Mouse (Mus musculus) heart, embryonic 14.5 days (tissue): Measurements from ENCODE around the gene Rhbdf2. TPM values are rescaled to one million over a fixed set of nuclear protein-coding genes. Genes with fewer than 3 reads are reported as not detected.
"Not testable (repeated sequence)": the region's sequence is repeated elsewhere in the genome, so short reads cannot be mapped to it uniquely, and the experiment has no call there.

Experiments
- ATAC-seq: fragments of 200-750 bp; cut with Nextera tagmentation; 2 replicates; pipeline ENCODE4 v1.8.0; 2017; ENCODE audit warnings: low read depth, moderate TSS enrichment; ENCODE audit not compliant: insufficient number of reproducible peaks, insufficient read depth, low FRiP score
- H3K27ac ChIP-seq, 2 experiments: fragments of 200-500 bp in 1 of 2; fragments of 300-500 bp in 1 of 2; sonication (generic) in 1 of 2; replicated peaks in 1 of 2; 2 replicates each; pipeline ENCODE4 v1.5.1; 2012 to 2014; ENCODE audit warnings: low read depth in 2 of 2, low read length in 2 of 2, control low read depth in 1 of 2, mild to moderate bottlenecking in 1 of 2, mixed read lengths in 1 of 2; ENCODE audit not compliant: control insufficient read depth in 1 of 2, insufficient read depth in 1 of 2
- H3K27me3 ChIP-seq: fragments of 300-500 bp; sonication (generic); 2 replicates; pipeline ENCODE4 v1.6.1; 2014; ENCODE audit warnings: mild to moderate bottlenecking, low read length, control low read depth; ENCODE audit not compliant: control insufficient read depth, insufficient read depth
- H3K36me3 ChIP-seq: fragments of 300-500 bp; sonication (generic); 2 replicates; pipeline ENCODE4 v1.6.1; 2014; ENCODE audit warnings: mild to moderate bottlenecking, control low read depth, low read length, mixed read lengths; ENCODE audit not compliant: control insufficient read depth, insufficient read depth
- H3K4me1 ChIP-seq, 2 experiments: fragments of 200-500 bp in 1 of 2; fragments of 300-500 bp in 1 of 2; sonication (generic) in 1 of 2; 2 replicates each; pipeline ENCODE4 v1.6.1; 2012 to 2014; ENCODE audit warnings: low read length in 2 of 2, control low read depth in 1 of 2, mixed read lengths in 1 of 2; ENCODE audit not compliant: control insufficient read depth in 2 of 2, insufficient read depth in 2 of 2
- H3K4me2 ChIP-seq: fragments of 300-500 bp; sonication (generic); 2 replicates; pipeline ENCODE4 v1.6.1; 2014; ENCODE audit warnings: mild to moderate bottlenecking, low read length
- H3K4me3 ChIP-seq, 2 experiments: fragments of 200-500 bp in 1 of 2; fragments of 300-500 bp in 1 of 2; sonication (generic) in 1 of 2; 2 replicates each; pipeline ENCODE4 v1.5.1; 2012 to 2014; ENCODE audit warnings: low read length in 2 of 2, mild to moderate bottlenecking in 2 of 2, control low read depth in 1 of 2, low read depth in 1 of 2, moderate library complexity in 1 of 2; ENCODE audit not compliant: control insufficient read depth in 1 of 2, insufficient read depth in 1 of 2
- H3K9ac ChIP-seq: fragments of 300-500 bp; sonication (generic); 2 replicates; pipeline ENCODE4 v1.6.1; 2014; ENCODE audit warnings: mild to moderate bottlenecking, low read length
- H3K9me3 ChIP-seq: fragments of 300-500 bp; sonication (generic); 2 replicates; pipeline ENCODE4 v1.6.1; 2016; ENCODE audit warnings: low read length, control low read depth; ENCODE audit not compliant: control insufficient read depth
- WGBS: fragments of 180-500 bp; shearing (Covaris S2); extraction: QIAGEN DNeasy Blood & Tissue Kit; methylation state at CpG from one replicate; pipeline ENCODE4 v1.1.7; 2014; 5-methylcytosine and 5-hydroxymethylcytosine counted together
- polyA plus RNA-seq: library from polyadenylated mRNA; unstranded; fragments of >200 nt; fragmentation: Nextera tagmentation; extraction: Ambion mirVana; gene quantifications from 2 replicates; pipeline ENCODE4 v1.2.1, GENCODE M21; 2014

Gene Rhbdf2
- polyA plus RNA-seq, 1 experiment from 2014 or later = 6.6 TPM

- Histone ChIP-seq H3K9ac (no peak overlapping the region), H3K4me2 (peak overlapping the region; percentile 4; the same call in 1 of the 2 replicates), H3K27ac (peak overlapping the region; percentile 53 to 65), H3K36me3 (no peaks in the 10 kb centered on the region), H3K4me3 (no peak overlapping the region), H3K9me3 (no peaks in the 10 kb centered on the region), H3K27me3 (no peaks in the 10 kb centered on the region), H3K4me1 (peaks cover 26 to 43% of the 10 kb centered on the region in 2 experiments)
- ATAC-seq = peak; percentile 49; the same call in 1 of the 2 replicates
- 37% methylated on average over 15 of the region's 15 CpGs for WGBS
These were observed 10.9 kb downstream of the Rhbdf2 start for GRCm38 (mm10) chr11:116615735-116616437.

- H3K27me3 ChIP-seq = no peaks in the 10 kb centered on the region
- no peak overlapping the region for H3K4me2 ChIP-seq
- peaks cover 10% of the 10 kb centered on the region; the same call in 1 of the 2 replicates for H3K36me3 ChIP-seq
- no peak overlapping the region for H3K4me3 ChIP-seq
- H3K9ac ChIP-seq = no peak overlapping the region
- peaks cover 15 to 25% of the 10 kb centered on the region in 2 experiments for H3K4me1 ChIP-seq
- no peak for ATAC-seq
- H3K9me3 ChIP-seq = no peaks in the 10 kb centered on the region
- WGBS = 72% methylated on average over 6 of the region's 6 CpGs
- no peak overlapping the region for H3K27ac ChIP-seq
These were observed 13.6 kb downstream of the Rhbdf2 start for GRCm38 (mm10) chr11:116613234-116613633.

- Histone ChIP-seq H3K27ac (no peak overlapping the region), H3K36me3 (peaks cover 10% of the 10 kb centered on the region; the same call in 1 of the 2 replicates), H3K4me1 (peaks cover 15 to 21% of the 10 kb centered on the region in 2 experiments), H3K27me3 (no peaks in the 10 kb centered on the region), H3K4me3 (no peak overlapping the region), H3K9me3 (no peaks in the 10 kb centered on the region), H3K4me2 (no peak overlapping the region), H3K9ac (no peak overlapping the region)
- no peak for ATAC-seq
- 74% methylated on average over 1 of the region's 1 CpGs for WGBS
These were observed 14.3 kb downstream of the Rhbdf2 start for GRCm38 (mm10) chr11:116612554-116612953.

- H3K4me1 ChIP-seq = peaks cover 15 to 18% of the 10 kb centered on the region in 2 experiments
- H3K9ac ChIP-seq = no peak overlapping the region
- H3K27ac ChIP-seq = no peak overlapping the region
- WGBS = 87% methylated on average over 9 of the region's 9 CpGs
- peaks cover 14% of the 10 kb centered on the region for H3K36me3 ChIP-seq
- no peak overlapping the region for H3K4me3 ChIP-seq
- H3K9me3 ChIP-seq = no peaks in the 10 kb centered on the region
- no peak for ATAC-seq
- H3K4me2 ChIP-seq = no peak overlapping the region
- H3K27me3 ChIP-seq = no peaks in the 10 kb centered on the region
These were observed 14.9 kb downstream of the Rhbdf2 start for GRCm38 (mm10) chr11:116611883-116612282.

GRCm38 (mm10) chr11:116611168-116611567, 15.7 kb downstream of the Rhbdf2 start:
- 89% methylated on average over 9 of the region's 9 CpGs for WGBS

DNA sequence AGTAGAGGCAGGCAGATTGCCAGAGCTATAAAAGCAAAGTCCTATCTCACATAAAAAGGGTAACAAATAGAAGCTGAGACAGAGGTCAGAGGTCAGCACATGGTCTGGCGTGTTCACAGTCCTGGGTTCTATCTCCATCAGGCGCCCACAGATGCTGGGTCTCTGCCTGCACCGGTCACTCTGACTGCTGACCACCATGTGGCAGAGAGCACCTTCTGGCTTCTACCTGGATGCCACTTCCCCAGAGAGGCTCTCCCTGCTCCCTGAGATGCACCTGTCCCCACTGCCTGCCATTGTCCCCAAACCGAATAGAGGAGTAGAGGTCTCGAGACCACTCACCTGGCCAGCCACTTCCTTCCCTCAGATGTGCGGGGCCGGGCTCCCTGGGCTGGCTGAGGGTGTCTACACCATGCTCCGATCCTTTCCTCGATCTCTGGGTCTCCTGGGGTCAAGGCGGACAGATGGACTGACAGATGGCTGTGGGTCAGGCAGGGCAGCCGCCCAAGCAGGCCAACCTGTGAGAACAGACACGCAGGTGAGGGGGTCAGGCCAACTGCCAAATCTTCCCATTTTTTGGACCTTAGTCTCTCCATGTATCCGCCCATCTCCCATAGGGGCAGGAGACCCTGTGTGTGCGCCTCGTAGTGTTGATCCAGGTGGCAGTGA, 16.7 kb downstream of the Rhbdf2 start:
- no peak overlapping the region for H3K4me3 ChIP-seq
- H3K36me3 ChIP-seq = peaks cover 29% of the 10 kb centered on the region
- no peak overlapping the region for H3K4me2 ChIP-seq
- H3K27me3 ChIP-seq = no peaks in the 10 kb centered on the region
- H3K9ac ChIP-seq = no peak overlapping the region
- 91% methylated on average over 15 of the region's 15 CpGs for WGBS
- peaks cover 1 to 3% of the 10 kb centered on the region in 2 experiments; a peak in 3 of 4 replicates for H3K4me1 ChIP-seq
- no peak for ATAC-seq
- H3K27ac ChIP-seq = no peak overlapping the region
- no peaks in the 10 kb centered on the region for H3K9me3 ChIP-seq

More at GRCm38 (mm10) chr11:116611168-116611567, 15.7 kb downstream of the Rhbdf2 start:
- ATAC-seq, H3K4me3 ChIP-seq, H3K4me2 ChIP-seq, H3K27me3 ChIP-seq, H3K27ac ChIP-seq, H3K9me3 ChIP-seq, H3K9ac ChIP-seq: not testable (repeated sequence)
- peaks cover 19% of the 10 kb centered on the region for H3K36me3 ChIP-seq
- H3K4me1 ChIP-seq = peaks cover 9 to 11% of the 10 kb centered on the region in 2 experiments

DNA sequence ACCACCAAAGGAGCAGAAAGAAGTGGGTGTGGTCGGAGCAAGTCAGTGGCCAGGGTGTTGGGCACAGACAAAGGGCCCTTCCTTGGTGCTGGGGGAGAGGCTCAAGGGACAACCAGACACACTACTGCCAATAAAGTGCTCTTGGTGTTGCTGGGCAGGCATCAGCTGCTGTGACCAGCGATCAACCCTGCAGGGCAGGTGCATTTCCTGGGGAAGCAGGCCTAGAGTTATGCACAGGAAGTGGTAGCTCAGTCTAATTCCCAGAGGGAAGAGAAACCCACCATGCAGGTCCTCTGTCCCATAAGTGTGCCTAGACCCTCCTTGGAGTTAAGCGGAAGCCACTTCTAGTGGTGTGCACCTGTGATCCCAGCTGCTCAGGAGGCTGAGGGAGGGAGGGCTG, 19.1 kb downstream of the Rhbdf2 start:
- H3K36me3 ChIP-seq = peaks cover 48% of the 10 kb centered on the region
- no peak overlapping the region for H3K9ac ChIP-seq
- H3K27me3 ChIP-seq = no peaks in the 10 kb centered on the region
- WGBS = 94% methylated on average over 3 of the region's 3 CpGs
- no peak for ATAC-seq
- H3K4me3 ChIP-seq = no peak overlapping the region
- H3K27ac ChIP-seq = no peak overlapping the region
- peaks cover 0 to 3% of the 10 kb centered on the region in 2 experiments; a peak in 1 of 4 replicates for H3K4me1 ChIP-seq
- H3K4me2 ChIP-seq = no peak overlapping the region
- H3K9me3 ChIP-seq = no peaks in the 10 kb centered on the region
